Mouse (Mus musculus): Measurements from ENCODE around the gene Atp8a1. TPM values are rescaled to one million over a fixed set of nuclear protein-coding genes. Genes with fewer than 3 reads are reported as not detected.

The Atp8a1 gene
- polyA plus RNA-seq, 3 experiments from 2014 or later, result 5.0 to 12.7 (median 12.0) TPM

DNA sequence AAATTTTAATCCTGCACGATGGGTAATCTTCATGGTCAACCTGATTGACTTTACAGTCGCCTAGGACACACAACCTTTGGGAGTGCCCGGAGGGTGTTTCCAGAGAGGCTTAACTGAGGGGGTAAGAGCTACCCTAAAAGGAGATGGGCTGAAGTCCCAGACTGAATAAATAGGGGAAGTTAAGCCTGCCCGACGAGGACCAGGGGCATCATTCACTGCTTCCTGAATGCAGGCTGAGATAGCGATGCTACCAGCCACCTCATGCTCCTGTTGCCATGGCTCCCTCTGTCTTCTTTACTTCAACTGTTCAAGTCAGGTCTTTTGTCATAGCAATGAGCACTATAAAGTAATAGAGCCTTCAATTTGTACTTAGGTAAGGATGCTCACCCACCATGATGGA lies 177.1 kb downstream of the Atp8a1 start:
- ATAC-seq, result no peak

DNA sequence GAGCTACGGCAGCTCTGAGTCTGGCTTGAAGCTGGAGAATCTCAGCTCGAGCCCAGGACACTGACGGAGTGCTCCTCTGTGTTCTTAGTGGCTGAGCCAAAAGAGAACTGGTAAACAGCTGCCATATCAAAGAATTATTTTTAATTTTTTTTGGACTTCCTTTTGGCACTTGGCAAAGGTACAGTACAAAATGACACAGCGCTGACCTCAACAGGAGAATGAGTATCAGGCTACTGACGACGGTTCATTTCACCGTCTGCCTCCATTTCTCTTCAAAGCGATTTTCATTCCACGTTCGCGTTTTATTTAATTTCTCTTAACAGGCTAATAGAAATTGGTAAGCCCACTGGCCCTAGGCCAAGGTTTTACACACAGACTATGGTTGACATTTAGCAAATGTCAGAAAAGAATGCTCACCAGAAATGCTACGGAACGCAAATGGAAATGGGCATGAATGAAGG lies 177.8 kb downstream of the Atp8a1 start:
- ATAC-seq, result no peak

DNA sequence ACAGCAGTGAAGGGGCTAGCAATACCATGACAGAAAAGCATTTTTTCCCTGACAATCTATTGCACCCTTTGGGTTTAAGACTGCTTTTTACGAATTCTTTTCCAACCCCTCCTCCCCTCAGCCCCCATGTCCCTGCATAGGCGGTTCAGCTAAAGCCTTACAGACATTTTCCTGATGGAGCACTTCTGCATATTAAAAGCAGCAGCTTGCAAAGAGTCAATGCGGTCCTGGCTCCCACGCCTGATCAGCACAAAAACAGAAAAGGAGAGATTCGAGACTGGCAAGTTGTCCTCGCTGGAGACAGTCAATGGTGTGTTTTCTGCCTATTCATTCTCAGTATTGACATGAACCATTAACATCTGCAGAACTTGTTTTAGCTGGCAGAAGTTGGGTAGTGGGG lies 184.5 kb downstream of the Atp8a1 start:
- no peak for ATAC-seq

DNA sequence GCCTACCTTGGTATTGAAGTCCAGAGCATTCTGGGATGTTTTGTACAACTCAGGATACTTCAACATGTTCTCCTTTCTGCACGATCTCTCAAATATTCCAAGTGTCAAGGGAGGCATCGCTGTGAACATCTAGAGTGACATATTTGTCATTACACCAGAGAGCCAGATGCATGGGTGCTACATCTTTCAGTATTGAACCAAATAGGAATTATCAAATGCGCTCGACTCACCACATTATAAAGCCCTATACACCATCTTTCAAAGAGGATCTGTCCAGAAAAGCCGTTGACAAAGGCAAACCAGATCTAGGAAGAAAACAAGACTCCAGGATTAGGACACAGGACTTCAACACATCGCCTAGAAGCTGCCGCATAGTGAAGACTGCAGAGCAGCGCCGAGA lies 187.4 kb downstream of the Atp8a1 start:
- ATAC-seq, result no peak

DNA sequence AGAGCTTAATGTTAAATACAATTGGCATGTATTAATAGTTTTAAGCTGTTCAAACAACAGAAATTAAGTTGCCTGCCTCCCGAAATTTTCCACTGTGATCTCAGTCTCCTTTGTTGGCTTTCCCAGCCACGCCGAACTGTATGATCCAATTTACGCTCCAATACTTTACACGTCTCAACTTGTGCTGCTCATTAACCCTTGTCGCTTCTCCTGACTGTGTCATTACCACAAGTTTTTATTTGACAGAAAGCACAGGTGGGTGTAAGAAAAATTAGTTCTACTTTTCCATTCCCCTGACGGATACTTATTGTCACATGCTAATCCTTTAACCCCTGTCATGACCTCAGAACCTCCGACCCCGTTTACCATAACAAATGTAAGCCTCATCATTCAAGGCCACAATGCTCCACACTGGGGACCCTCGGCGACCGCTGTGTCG lies 190.4 kb downstream of the Atp8a1 start:
- ATAC-seq, result no peak

DNA sequence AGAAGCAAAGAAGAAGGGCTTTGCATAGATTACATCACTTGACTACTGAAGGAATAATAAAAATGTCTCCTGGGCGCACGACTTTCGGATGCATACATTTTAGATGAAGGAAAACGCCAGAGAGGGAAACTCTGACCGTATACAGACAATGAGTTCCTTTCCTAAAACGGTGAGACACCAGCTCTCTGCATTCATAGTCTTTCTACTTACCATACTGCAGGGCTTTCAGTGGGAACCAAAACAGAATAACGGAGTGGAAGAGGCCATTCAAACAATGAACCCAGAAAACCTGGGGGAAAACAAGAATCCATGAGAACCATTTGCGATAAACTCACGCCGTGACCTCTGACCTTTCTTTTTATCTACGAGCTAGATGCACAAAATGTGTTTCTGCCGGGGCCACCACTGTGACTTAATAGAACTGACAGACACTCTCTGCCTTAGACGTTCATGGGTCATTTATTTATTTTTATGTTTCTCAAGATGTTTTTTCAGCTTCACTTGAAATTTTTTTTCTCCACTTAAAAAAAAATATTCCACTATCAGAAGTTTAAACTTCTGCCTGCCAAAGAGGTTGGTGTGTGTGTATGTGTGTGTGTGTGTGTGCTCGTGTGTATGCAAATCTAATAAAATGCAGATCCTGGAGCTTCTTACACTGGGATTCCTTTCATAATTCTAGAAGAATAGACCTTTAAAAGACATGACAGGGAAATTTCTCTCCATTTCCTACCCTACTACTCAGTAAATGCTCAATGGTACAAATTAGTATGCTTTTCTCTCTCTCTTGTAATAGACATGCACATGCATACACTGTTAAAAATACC lies 191.3 kb downstream of the Atp8a1 start:
- ATAC-seq, result no peak

DNA sequence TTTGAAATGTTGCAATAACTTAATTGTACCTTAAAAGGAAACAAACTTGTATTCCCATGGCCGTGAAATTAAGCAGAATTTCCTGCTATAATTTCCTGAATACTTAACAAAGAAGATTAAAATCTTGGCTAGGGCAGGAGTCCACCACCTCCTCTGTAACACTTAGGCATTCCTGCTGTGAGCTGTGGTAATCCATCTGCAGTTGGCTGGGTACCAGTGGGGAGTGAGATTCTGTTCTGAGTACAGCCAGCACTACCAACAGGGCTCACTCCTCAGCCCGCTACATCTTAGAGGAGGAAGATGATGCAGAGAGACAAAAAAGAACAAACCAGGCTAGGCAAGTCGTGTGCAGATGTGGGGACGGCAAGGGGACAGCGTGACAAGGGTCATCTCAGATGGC lies 192.7 kb downstream of the Atp8a1 start:
- no peak for ATAC-seq

DNA sequence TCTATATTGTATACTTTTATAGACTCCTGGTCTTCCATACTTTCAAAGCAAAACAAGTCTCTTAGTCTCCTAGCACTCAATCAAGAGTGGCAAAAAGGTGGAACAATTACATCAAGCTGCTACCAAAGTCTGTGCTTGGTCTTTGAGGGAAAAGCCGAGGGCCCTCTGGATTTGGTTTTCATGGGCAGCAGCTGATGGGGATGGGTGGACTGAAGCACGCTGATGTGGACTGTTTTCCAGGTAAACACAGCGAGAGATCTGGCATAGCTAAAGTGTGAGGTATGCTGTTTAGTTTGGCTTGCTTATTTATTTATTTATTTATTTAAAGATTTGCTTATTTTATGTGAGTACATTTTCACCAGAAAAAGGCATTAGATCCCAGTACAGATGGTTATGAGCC lies 193.7 kb downstream of the Atp8a1 start:
- ATAC-seq, result no peak

DNA sequence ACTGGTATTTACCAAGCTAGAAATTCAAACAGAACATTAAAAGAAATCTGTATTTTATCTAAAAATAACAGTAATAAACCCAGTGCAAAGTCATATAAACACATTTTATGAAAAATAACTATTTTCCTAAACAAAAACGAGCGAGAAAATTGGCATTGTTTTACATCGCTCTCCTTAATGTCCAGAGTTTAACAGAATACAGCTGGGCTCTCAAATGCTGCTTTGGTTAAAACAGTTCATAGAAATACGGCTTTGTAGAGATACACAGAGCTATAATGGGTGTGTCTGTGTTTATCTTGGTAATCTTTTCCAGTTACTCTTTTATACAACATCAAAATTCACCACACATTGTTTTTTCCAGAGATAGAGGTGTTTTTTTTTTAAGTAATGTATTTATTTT lies 194.8 kb downstream of the Atp8a1 start:
- no peak for ATAC-seq

DNA sequence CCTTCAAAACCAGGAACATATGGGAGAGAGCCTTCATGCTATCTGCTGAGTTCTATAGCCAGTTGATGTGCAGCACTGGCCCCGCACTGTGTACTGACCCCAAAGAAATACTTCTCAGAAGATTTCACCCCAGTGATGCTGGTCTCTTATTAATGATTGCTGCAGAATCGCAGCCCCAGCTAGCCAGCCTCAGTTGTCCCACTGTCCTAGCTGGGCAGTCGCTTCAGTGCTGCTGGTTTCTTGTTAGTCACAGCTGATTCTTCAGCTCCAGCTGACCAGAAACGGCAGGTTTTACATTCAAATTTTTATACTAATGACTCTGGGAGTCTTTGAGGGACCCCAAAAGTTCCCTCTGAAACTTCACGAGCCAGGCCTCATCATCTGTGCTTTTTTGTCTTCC lies 197.2 kb downstream of the Atp8a1 start:
- ATAC-seq, result no peak

DNA sequence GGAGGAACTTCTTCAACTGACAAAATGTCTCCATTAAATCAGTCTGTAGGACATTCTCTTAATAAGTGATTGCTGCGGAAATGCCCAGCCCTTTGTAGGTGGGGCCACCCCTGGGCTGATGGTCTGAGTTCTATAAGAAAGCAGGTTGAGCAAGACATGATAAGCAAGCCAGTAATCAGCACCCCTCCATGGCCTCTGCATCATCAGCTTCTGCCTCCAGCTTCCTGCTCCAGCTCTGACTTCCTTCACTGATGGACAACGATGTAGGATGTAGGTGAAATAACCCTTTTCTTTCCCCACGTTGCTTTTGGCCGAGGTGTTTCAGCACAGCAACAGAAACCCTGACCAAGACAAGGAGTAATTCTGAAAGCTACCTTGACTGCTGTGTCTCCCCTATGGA lies 198.1 kb downstream of the Atp8a1 start:
- ATAC-seq, result no peak

DNA sequence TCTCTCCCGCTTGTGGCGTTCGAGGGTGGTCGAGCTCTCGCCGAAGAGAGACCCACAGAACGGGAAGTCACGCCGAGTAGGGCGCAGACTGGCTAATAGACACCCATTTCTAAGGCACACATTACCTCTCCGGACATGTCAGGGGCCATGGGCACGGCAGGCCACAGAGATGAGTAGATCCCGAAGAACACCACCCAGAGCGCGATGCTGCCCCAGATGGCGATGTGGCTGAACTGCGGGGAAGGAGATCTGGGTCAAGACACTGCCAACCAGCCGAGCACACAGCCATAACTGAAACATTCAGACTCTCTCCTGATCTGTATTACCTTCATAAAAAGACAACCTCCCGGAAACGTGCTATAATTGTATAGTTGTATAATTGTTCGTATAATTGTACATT lies 199.7 kb downstream of the Atp8a1 start:
- no peak for ATAC-seq

DNA sequence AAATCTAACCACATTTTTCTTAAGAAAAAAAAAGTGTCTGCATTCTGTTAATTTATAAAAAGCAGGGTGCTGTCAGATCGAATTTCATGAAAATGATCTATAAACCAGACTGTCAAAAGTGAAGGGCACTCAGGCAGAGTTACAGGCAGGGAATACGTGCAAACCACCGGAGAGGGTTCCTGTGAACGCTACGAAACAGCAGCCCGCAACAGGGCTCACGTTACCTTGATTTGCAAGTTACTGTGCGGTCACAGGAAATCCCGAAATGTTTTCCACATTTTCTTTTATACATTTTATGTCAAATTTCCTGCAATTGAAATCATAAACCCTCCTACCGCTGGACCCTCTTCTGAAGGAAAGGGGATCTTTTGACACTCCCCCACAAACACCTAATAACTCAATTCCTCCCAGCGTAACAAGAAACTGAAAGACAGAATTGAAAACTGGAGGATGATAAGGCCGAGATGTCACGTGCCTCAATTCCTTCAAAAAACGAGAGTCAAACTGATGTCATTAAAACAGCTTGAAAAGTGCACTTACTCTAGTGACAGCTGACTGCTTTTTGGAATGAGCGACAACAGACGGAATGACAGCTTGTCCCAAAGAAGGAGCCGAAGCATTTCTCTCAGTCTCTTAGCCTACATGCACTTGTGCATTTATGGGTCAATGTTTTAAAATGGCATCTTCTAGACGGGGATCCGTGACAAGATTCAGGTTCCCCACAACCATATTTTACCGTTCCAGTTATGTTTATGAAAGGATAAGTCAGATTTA lies 200.3 kb downstream of the Atp8a1 start:
- ATAC-seq, result no peak

DNA sequence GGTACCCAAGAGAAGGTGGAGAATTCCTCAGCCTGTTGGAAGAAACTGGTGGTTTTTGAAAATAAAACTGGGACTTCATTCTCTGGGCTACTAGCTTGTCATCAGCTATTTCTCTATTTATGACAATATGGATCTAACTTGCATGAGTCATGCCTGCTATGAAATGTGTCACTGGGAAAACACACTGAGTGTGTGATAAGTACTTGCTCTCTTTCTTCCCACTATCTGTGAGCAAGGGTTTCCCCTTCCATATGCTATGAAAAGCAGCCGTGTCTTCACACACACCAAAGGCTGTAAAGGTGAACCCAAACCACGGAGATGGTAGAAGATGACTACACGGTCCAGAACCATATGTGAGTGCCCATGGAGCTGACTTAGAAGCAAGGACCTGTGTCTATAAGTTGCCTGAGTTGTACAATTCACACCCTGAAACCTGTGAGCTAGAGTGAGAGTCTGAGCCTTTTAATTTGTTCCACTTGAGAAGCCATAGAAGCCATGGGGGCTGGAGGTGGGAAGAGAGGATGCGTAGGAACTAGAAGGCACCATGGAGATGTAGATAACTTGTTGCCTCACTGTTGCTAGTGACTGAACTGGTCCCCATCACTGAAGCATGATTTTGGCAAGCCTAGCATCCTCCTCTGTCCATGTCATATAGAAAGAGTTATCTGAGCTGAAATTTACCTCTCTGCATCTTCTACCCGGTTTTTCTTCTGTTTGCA lies 203.5 kb downstream of the Atp8a1 start:
- ATAC-seq, result no peak

DNA sequence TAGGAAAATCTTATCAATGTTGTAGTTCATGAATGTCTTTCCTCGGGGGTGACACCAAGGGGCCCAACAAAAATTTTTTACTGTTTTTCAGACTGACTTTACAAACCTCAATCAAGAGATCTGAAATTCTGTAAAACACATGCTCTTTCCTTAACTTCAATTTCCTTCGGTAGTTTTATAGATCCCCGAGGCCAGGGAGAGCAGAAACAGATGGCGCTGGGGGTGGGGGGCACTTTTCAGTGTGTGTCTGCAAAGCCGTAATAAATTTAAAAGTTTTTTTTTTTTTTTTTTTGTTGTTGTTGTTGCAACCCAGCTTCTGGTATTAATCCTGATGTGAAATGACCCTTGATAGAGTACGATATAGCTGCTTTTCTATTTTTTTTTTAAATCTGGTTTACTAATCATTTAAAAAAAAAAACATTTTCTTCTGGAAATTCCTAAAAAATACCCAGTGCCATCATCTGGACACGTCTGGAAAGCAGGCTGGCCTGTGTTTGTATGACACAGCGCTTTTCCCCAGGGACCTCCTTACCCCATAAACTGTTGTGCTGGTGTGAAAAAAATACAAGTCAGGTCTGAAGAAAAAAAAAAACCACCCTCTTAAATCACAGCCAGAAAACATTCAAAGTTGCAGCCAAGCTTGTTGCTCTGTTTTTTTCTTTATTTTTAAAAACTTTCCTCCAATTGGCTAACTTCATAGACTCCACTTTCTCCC lies 205.7 kb downstream of the Atp8a1 start:
- ATAC-seq, result no peak

DNA sequence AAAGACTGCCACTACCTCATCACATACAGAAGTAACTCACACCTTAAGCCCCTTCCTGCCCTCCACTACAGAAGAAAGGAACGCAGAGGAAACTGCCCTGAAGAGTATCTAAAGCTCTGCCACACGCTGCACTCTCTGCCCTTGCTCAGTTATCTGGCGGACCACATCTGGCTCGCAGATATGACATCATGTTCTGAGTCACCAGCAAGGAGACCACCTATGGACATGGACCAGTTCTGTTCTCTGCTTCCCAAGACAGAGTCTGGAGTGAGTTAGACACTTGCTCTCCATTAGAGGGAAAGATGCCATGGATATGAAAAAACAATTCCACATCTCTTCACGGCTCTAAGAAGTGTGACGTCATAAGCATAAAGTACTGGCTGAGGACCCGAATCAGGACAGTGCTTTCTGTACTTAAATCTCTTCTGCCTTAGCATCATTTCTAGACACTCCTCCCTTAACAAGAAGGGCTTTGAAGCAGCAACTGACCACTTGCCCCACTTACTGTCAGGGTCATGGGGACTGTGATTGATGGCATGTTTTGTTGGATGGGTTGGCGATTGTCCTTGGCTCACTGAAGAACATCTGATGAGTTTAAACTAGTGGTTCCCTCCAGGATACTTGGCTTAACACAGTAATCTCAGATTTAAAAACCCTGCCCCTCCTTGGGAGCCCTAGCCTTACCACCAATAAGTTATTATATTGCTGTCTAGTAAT lies 206.5 kb downstream of the Atp8a1 start:
- ATAC-seq, result no peak

DNA sequence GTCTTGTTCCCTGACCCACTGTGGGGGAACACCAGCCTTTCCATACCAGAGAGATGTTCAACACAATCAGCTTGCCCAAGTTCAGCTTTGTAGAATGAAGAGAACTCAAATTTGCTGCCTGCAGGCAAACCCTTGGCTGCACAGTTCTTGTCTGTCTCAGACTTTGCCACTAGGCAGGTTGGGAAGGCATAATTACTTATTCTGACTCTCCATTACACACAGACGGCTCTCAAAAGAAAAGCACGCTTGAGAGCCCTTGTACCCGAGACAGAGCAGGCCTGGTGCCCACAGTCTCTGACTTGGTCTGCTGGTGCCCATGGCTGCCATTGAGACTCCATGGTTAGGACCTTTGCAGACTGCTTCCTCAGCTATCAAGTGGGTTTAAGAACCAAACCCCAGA lies 212.9 kb downstream of the Atp8a1 start:
- ATAC-seq, result no peak

DNA sequence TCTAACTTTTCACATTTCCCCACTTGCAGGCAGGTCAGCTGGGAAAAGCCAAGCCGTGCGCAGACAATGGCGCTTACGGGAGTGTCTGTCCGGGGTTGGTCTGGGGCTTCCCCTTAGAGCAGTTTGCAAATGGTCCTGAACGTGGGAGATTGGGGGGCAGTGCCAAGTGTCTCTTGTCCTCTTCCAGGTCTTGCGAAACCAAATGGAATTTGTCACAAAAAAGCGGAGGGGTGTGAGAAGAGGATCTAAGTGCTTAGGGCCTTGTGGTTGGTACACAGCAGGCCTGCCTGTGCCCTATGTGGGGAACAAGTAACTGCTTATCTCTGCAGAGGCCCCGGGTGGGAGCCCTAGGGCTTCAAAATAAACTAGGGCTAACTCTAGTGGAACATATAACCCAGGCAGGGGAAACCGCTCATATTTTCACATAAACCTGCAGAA lies 213.4 kb downstream of the Atp8a1 start:
- no peak for ATAC-seq

DNA sequence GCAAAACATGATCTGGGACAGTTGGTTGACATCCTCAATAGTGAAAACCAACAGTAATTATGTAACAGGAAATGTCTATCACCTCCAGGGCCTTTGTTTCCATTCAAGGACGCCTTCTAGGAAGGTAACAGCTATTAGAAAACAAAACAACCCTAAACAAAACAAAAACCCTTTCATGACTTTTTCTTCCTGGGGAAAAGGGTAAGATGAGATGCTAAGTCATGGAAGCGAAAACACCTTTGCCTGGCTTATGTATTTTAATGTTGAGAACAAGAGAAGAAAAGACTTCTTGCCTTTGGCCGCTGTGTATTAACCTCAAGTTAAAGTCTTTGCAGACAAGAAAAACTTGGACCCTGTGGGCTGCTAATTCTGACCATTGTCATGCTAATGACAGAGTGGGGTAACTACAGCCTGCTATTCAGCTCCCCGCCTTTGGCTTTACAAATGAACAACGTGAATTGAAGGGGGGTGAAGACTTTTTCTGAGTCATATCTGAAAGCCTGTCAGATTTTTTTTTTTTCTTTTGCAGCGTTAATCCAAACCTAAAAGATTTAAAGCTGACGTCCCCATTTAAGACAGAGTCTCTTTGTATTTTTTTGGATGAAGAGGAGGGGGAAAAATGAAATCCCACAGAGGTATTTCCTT lies 214.0 kb downstream of the Atp8a1 start:
- ATAC-seq, result no peak

DNA sequence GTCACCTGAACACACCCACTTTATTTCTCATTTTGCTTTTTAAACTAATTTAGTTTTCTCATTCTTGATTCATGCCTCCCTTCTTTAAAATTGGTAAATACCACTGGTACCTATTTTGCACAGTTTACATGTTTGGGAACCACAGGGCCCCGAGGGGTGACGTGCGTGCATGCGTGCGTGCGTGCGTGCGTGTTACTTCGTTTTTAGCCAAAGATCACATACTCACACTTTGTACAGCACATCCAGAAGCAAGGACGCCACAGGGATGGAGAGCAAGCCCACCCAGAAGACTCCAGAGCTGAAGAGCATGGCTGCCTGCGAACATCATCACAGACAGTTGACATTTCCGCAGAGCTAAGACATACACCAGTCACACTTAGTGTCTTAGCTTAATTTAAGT lies 216.0 kb downstream of the Atp8a1 start:
- ATAC-seq, result no peak

DNA sequence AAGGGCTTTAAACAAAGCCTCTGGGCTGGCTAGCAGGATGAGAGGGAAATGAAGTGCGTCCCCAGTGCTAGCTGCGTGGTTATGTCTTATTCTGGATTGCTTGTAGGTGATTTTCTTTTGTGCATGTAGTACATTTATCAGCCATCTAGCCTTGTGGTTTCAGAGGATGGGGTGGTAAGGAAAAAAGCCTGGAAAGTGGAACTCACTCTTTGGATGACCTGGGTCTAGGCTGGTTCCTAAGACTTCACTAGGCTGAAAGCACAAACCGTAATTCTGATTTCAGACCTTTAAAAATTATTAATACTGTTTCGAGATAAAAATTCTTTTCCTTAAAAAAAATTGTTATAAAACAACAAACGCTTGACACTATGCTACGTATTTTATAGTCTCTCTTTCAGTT lies 217.4 kb downstream of the Atp8a1 start:
- ATAC-seq, result no peak

Data from inflammation-experienced regulatory T-cells, adult 6 months (primary cell).